Mouse (Mus musculus) neural tube, embryonic 10.5 days (tissue): Measurements from ENCODE around the gene Sf3b5.

ENCODE experiments used
- DNase-seq: peaks from one replicate; pipeline ENCODE4 v3.0.0-alpha.2; 2017; ENCODE audit warnings: low spot score; ENCODE audit errors: extremely low spot score

The Sf3b5 gene

GRCm38 (mm10) chr10:13005043-13005442 is at the start of gene Sf3b5:
TSS of gene Sf3b5 (plus strand) at chr10:13005343.
- DNase-seq = no peak

DNA sequence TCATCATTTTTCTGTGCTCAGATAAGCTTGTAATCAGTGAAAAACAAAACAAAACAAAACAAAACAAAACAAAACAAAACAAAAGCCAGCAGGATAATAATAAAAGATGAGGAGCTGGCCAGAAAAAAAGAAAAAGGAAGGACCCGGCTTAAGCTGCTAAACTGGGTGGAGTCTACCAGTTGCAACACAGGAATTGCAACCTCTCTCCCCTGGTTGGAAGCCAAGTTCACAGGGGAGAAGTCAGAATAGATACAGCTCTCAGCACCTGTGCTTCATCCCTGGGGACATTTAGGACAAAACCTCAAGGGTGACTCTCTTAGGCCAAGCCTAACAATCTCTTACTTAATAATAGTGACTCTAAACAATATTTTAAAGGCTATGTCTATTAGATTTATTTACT is 49.3 kb upstream of the Sf3b5 start:
- no peak for DNase-seq

DNA sequence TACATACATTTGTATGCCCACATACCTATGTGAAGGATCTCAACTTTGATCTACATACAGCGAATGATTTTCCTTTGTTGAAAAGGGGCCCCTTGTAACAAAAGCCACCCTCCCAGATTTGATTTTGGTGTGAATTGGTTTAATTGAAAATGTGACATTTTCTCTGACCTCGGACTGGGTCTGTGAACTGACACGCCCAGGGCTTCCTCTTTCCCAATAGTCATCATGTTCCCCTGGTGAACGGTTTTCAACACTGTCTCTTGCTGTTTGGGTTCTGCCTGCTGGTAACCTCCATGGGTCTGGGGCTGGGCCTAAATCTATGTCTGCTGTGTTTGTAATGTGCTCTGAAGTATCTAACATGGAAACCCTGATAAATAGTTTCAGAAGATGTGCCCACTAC is 47.9 kb upstream of the Sf3b5 start:
- no peak for DNase-seq

- no peak for DNase-seq
Measured at GRCm38 (mm10) chr10:12961546-12961945, 43.6 kb upstream of the Sf3b5 start.

DNA sequence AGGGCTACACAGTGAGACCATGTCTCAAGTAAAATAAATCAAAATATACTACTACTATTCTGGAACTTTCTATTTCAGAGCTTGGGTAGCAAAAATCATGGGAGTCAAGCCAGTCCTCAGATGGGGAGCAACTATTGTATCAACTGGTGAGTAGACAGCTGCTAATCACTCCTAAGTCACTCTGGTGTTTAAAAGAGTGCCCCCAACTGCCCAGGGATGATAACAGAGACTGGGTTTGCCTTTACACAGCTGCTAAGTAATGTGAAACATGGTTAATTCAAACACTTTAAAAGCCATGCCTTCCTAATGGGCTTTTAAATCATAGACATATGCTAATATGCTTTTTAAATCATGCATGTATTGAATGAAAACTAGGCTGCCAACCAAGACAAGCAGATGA is 42.9 kb upstream of the Sf3b5 start:
- no peak for DNase-seq

DNA sequence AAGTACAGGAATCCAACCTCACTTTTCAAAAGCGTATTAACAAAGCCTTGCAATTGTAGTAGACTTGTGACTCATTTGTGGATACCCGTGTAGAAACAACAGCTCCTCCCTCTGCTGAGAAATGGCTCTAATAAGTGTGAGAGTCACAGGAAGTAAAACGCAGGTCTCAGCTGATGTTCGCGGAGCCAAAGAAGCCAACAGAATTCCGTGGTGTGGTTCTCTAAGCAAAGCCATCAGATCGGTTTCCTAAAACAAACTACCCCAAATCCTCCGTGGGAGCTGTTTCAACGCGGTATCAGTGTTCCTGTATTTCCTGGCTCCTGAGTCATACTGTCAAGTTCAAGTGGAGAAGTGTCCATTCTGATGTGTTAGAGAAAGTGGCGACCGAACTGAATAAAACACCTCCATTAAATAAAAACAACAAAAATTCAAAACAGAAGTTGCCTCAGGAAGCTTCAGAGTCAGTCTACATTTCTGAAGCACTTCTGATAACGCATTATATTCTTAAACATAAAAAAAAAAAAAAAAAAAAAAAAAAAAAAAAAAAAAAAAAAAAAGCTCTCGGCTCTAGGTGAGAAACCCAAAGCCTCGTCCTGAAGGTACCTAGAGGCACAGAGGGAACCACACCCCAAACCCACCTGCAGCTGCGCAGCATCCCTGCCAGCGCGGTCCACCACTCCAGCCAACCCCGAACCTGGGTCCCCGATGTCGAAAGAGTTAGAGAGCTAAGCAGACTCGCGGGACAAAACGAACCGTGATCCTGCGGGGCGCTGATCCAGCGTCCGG is 41.6 kb upstream of the Sf3b5 start:
- DNase-seq = no peak

DNA sequence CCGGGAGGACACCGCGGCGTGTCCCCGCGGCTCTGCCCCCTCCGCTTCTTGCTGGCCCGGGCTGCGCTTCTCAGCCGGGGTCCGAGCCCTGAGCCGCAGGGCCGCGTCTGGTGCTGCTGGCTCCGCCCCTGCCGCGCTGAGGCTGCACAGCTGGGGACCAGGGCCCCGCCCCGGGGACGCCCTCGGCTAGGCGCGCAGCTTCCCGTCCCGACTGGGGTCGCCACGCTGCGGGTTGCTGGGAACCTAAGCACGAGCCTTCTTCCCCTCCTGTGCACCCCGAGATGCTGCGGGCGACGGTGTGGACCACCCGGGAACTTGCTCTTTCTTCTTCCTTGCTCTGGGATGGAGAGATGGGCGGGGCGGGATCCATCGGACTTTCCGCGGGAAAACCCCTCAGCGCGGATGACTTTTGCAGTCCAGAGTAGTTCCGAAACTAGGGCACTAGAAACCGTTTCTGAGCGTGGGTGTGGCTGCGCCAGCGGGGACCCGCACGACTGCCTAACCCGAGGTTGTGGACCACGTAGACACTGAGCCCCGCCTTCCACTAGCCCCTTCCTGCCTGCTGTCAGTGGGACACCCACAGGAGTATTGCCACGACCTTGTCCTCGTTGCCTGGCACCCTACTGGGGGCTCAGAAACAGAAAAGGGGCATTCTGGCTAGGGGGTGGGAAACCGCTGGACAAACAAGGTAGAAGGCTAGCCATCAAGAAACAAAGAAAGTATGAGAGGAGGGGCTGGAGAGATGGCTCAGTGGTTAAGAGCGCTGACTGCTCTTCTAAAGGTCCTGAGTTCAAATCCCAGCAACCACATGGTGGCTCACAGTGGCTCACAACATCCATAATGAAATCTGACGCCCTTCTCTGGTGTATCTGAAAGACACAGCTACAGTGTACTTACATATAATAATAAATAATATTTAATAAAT is 40.7 kb upstream of the Sf3b5 start, which contains the start of gene Stx11:
Gene Stx11 (minus strand): TSS at position 148 of the 925 bp plus-strand sequence.
- peak; percentile 81 for DNase-seq

DNA sequence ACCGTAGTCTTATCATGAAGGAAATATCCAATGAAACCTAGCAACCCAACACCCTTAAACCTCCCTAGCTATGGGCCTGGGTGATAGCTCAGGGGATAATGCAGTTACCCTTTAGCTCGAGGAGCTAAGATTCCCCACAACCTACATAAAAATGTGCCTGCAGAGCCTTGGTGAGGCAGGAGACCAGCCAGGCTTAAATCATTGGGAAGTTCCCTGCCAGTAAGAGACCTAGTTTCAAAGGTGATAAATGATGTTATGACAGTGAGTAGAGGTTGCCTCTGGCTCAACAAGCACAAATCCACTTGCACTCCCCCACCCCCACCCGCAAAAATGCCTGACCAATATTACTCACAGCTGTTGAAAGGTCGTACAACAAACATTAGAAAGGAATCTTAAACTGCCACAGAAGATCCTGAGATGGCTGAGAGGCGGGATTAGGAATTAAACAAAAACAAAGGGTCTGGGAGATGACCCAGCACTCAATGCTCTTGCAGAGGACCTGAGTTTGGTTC is 39.4 kb upstream of the Sf3b5 start:
- DNase-seq = no peak

DNA sequence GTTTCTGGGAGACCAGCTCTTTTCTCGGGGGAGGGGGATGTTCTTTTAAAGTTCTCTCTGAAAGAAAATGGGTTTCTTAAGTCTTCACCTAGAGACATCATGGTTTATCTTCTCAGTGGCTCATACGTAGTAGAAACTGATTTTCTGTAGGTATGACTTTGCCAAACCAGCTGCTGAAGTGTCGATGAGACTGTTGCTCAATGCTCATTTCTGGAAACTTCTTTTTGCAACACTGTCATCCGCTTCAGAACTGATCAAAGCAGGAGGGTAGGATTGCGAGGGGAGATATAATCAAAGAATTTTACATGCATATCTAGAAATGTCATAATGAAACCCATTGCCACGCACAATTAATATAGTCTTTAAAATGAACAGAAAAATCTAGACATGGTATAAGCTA is 30.6 kb upstream of the Sf3b5 start:
- DNase-seq = no peak

DNA sequence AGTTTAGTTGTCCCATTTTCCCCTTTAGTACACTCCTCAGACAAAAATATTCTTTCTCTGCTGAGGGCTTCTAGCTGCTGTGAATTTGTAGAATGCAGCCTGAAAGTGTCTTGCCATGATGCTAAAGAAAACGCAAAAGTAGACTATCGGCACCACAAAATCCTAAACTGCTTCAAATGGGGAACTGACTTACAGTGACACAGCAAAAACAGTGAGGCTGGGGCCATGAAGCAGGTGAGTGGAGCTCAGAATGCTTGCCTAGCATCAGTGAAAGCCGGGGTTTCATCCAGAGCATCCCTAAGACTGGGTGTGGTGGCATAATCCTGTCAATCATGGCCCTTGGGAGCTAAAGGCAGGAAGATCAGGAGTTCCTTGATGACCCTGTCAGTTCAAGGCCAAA is 29.7 kb upstream of the Sf3b5 start:
- DNase-seq = no peak

DNA sequence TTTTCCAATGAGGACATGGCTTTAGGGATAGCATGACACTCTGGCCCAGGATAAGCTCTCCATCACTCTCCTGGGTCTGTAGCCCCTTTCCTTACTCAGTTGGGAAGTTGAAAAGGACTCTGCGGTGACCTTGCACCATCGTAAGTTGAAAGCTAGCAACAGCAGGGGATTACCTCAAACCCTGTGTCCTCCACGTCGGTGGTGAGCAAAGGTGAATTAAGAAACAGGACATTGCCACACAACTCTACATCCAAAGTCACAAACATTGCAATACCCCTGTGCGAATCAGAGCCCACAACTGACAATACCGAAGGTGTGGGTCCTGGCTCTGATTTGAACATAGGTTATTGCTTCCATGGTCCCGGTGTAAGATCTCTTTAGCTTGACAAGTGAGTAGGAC is 29.2 kb upstream of the Sf3b5 start:
- no peak for DNase-seq

DNA sequence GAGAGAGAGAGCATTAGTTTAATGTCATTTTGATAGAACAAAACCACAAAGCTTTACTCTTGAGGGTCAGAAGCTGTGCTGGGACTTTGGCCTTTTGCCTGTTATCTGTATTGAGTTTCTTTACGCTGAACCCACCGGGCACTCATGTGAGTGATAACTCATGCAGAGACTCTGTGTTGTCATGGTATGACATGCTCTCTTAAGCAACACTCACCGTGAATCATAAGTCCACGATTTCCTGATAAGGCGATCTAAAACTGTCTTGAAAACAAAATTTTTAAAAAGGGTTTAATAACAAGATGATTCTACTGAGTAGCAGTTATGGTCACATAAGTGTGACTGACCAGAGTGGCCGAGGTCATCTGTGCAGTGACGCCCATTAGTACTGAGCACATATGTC is 28.6 kb upstream of the Sf3b5 start:
- DNase-seq = no peak

- no peak for DNase-seq
Measured at GRCm38 (mm10) chr10:12977787-12978212, 27.3 kb upstream of the Sf3b5 start.

GRCm38 (mm10) chr10:12981071-12981470 is 24.1 kb upstream of the Sf3b5 start:
- no peak for DNase-seq

DNA sequence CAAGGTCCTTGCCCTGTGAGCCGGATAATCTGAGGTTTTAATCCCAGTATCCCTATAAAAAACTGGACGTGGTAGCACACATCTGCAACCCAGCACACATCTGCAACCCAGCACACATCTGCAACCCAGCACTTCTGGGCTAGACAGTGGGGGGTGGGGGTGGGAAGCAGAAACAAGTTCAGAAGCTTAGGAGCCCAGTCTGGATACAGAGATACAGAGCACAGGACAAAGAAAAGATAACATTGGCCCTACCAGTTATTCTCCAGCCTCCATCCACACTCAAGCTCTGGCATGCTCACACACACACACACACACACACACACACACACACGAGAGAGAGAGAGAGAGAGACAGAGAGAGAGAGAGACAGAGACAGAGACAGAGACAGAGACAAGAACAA is 21.6 kb upstream of the Sf3b5 start:
- DNase-seq = no peak

DNA sequence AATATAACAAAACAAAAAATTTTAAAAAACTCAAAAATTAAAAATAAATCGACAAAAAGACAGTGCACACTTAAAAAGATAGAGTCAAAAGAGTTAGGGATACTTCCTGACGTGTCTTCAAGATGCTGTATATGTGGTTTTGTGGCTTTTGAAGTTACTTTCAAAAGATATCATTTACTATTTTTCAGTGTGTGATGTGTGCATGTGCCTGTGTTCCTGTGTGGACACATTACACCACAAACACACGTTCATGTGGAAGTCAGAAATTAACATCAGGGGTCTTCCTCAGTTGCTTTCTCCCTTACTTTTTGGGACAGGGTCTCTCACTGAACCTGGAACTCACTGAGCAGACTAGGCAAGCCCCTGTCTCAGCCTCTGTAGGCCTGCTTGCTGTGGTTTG is 20.1 kb upstream of the Sf3b5 start:
- DNase-seq = no peak

DNA sequence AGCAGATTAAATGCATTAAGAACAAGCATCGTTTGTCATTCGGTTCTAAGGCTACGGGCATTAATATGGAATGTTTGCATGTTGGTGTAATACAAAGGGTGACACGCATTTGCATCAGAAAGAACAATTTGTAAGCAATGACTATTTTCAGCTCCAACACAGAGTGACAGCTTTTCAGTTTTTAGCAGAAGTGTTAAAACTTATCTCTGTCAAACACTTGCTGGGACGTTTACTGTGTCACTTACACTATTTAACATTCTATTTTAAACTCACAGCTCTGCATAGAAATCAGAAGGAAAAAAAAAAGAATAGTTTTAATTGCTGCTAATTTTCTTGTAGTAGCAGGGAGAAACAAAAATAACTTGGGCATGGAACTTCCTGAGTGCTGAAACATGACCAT is 18.7 kb upstream of the Sf3b5 start:
- DNase-seq = no peak

- no peak for DNase-seq
Measured at GRCm38 (mm10) chr10:12986943-12987342, 18.2 kb upstream of the Sf3b5 start.

GRCm38 (mm10) chr10:12991953-12992352 is 13.2 kb upstream of the Sf3b5 start:
- no peak for DNase-seq

DNA sequence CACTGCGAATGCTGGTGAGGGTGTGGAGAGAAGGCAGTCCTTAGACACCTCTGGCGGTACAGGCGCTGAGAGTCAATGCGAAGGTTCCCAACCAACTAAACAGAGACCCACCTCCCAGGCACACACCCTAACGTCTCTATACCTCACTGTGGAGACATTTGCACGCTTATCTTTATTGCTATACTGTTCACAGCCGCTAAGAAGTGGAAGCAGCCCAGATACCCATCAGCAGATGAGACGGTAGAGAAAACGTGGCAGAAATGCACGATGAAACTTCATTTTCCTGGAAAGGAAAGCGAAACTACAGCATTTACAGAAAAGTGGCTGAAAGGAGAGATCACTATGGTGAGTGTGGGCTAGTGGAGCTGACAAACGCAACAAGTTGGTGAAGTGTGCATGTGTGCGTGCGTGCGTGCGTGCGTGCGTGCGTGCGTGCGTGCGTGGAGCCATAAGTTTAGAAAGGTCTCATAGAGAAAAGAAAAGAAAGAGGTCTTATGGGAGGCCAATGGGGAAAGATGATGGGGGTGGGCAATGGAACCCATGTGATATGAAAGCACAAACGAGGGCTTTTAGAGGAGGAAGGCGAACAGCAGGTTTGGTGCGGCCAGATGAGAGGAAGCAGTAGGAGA is 11.6 kb upstream of the Sf3b5 start:
- no peak for DNase-seq

GRCm38 (mm10) chr10:12996736-12997477 is 8.2 kb upstream of the Sf3b5 start:
- DNase-seq = peak; percentile 82
